Mouse (Mus musculus): ENCODE measurements around the gene Snrnp70. TPM values are rescaled to one million over a fixed set of nuclear protein-coding genes. Genes with fewer than 3 reads are reported as not detected.

The Snrnp70 gene
- polyA plus RNA-seq, 2 experiments = 28.8 to 203 TPM

GRCm38 (mm10) chr7:45395129-45395541, 407 bp downstream of the Snrnp70 start:
- peak overlapping the region; percentile 93 for H3K27ac ChIP-seq
- DNase-seq (ENCODE audit: low read depth in 3 of 3, low spot score in 3 of 3) = peak in 1 of 3 experiments; percentile 49

GRCm38 (mm10) chr7:45386077-45386476, 9.5 kb downstream of the Snrnp70 start:
- ATAC-seq (ENCODE audit: insufficient read depth) (no peak), DNase-seq (ENCODE audit: low read depth in 3 of 3, low spot score in 3 of 3) (no peak)
- no peaks in the 10 kb centered on the region for H3K9me3 ChIP-seq (ENCODE audit: control insufficient read depth, low read length)
- no peak overlapping the region for H3K4me3 ChIP-seq (ENCODE audit: insufficient read depth in 1 of 2, low read depth in 2 of 2, low read length in 2 of 2)
- no peaks in the 10 kb centered on the region for H3K27me3 ChIP-seq (ENCODE audit: control insufficient read depth, insufficient read depth, low read length)
- no peaks in the 10 kb centered on the region for H3K4me1 ChIP-seq (replicated peaks; ENCODE audit: control insufficient read depth in 2 of 2, insufficient read depth in 2 of 2, low read length in 1 of 2)
- no peak overlapping the region for H3K9ac ChIP-seq (replicated peaks)
- peaks cover 95% of the 10 kb centered on the region for H3K36me3 ChIP-seq (replicated peaks; ENCODE audit: control insufficient read depth, insufficient read depth, low read depth)
- H3K27ac ChIP-seq = no peak overlapping the region
- WGBS (ENCODE audit: insufficient replicate concordance) = 89% methylated on average over 3 of the region's 3 CpGs
- H3K4me2 ChIP-seq (ENCODE audit: low read depth) = no peak overlapping the region
- TF ChIP-seq CTCF (IDR thresholded peaks at IDR 0.05; ENCODE audit: low read depth) = peak; percentile 39
- no peak for TF ChIP-seq EP300 (IDR thresholded peaks at IDR 0.05; ENCODE audit: low read depth)

More at GRCm38 (mm10) chr7:45395129-45395541, 407 bp downstream of the Snrnp70 start:
- TF ChIP-seq CTCF (IDR thresholded peaks at IDR 0.05; ENCODE audit: low read depth) = no peak
- TF ChIP-seq EP300 (IDR thresholded peaks at IDR 0.05; ENCODE audit: low read depth) = no peak; the same call in 1 of the 2 replicates
- Histone ChIP-seq H3K9ac (replicated peaks) (peak overlapping the region; percentile 97), H3K4me1 (replicated peaks; ENCODE audit: control insufficient read depth in 2 of 2, insufficient read depth in 2 of 2, low read length in 1 of 2) (peaks cover 15 to 17% of the 10 kb centered on the region in 2 experiments), H3K27me3 (ENCODE audit: control insufficient read depth, insufficient read depth, low read length) (no peaks in the 10 kb centered on the region), H3K4me2 (ENCODE audit: low read depth) (peak overlapping the region; percentile 99), H3K36me3 (replicated peaks; ENCODE audit: control insufficient read depth, insufficient read depth, low read depth) (peaks cover 41% of the 10 kb centered on the region), H3K4me3 (ENCODE audit: insufficient read depth in 1 of 2, low read depth in 2 of 2, low read length in 2 of 2) (peak overlapping the region; percentile 92 to 96), H3K9me3 (ENCODE audit: control insufficient read depth, low read length) (no peaks in the 10 kb centered on the region)
- ATAC-seq (ENCODE audit: insufficient read depth) = peak; percentile 74
- WGBS (ENCODE audit: insufficient replicate concordance) = under 1% methylated on average over 19 of the region's 20 CpGs

GRCm38 (mm10) chr7:45376057-45376456, 19.5 kb downstream of the Snrnp70 start:
- Histone ChIP-seq H3K27me3 (ENCODE audit: control insufficient read depth, insufficient read depth, low read length) (no peaks in the 10 kb centered on the region), H3K36me3 (replicated peaks; ENCODE audit: control insufficient read depth, insufficient read depth, low read depth) (peaks cover 72% of the 10 kb centered on the region), H3K27ac (no peak overlapping the region), H3K9me3 (ENCODE audit: control insufficient read depth, low read length) (no peaks in the 10 kb centered on the region), H3K4me1 (replicated peaks; ENCODE audit: control insufficient read depth in 2 of 2, insufficient read depth in 2 of 2, low read length in 1 of 2) (no peaks in the 10 kb centered on the region), H3K4me3 (ENCODE audit: insufficient read depth in 1 of 2, low read depth in 2 of 2, low read length in 2 of 2) (no peak overlapping the region), H3K9ac (replicated peaks) (no peak overlapping the region), H3K4me2 (ENCODE audit: low read depth) (no peak overlapping the region)
- no peak for DNase-seq (ENCODE audit: low read depth in 3 of 3, low spot score in 3 of 3)
- no peak for ATAC-seq (ENCODE audit: insufficient read depth)
- WGBS (ENCODE audit: insufficient replicate concordance) = 67% methylated on average over 1 of the region's 1 CpGs
- TF ChIP-seq CTCF (IDR thresholded peaks at IDR 0.05; ENCODE audit: low read depth) (no peak), EP300 (IDR thresholded peaks at IDR 0.05; ENCODE audit: low read depth) (no peak)

DNA sequence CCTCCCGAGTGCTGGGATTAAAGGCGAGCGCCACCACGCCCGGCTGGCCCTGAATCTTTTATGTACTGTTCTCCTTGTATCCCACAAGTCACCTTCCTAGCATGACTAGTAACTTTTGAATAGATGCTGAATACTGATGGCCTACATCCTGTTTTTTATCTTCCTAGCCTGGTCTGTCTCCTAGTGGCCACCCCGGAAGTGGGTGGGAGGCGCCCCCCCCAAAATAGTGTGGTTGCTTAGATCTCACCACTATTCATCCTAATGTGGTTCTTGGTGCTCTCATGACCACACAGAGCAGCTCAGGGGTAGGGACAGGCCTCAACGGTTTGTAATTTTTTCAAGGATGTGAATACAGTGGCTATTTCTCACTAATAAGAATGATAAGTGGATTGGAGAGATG, 20.9 kb downstream of the Snrnp70 start:
- DNase-seq (ENCODE audit: low read depth in 3 of 3, low spot score in 3 of 3) (no peak), ATAC-seq (ENCODE audit: insufficient read depth) (no peak)
- 79% methylated on average over 8 of the region's 8 CpGs for WGBS (ENCODE audit: insufficient replicate concordance)

DNA sequence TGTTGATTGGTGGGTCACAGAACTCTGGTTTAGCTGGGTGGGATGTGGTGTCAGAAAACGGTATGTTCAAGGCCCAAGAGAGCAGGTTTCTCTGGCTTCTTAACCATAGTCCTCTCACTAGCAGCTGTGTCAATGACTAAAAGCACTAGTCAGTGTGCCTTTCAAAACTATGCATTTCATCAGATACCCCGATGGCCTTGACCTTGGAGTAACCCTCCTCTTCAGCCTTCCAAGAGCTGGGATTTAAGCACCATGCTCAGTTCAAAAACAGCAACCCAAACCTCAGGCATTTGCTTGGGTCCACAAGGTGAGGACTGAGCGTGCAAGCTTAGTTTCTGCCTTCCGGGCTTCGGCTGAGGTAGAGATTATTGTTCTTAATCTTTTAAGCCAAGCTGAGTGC, 23.2 kb downstream of the Snrnp70 start:
- Histone ChIP-seq H3K9ac (replicated peaks) (no peak overlapping the region), H3K4me3 (ENCODE audit: insufficient read depth in 1 of 2, low read depth in 2 of 2, low read length in 2 of 2) (no peak overlapping the region), H3K4me2 (ENCODE audit: low read depth) (no peak overlapping the region), H3K4me1 (replicated peaks; ENCODE audit: control insufficient read depth in 2 of 2, insufficient read depth in 2 of 2, low read length in 1 of 2) (peaks cover 5 to 6% of the 10 kb centered on the region in 2 experiments; a peak in 3 of 4 replicates), H3K36me3 (replicated peaks; ENCODE audit: control insufficient read depth, insufficient read depth, low read depth) (peaks cover 35% of the 10 kb centered on the region), H3K27ac (no peak overlapping the region), H3K27me3 (ENCODE audit: control insufficient read depth, insufficient read depth, low read length) (peaks cover 22% of the 10 kb centered on the region), H3K9me3 (ENCODE audit: control insufficient read depth, low read length) (no peaks in the 10 kb centered on the region)
- no peak for ATAC-seq (ENCODE audit: insufficient read depth)
- DNase-seq (ENCODE audit: low read depth in 3 of 3, low spot score in 3 of 3) = no peak
- TF ChIP-seq CTCF (IDR thresholded peaks at IDR 0.05; ENCODE audit: low read depth) (no peak), EP300 (IDR thresholded peaks at IDR 0.05; ENCODE audit: low read depth) (no peak)
- WGBS (ENCODE audit: insufficient replicate concordance) = 75% methylated on average over 5 of the region's 5 CpGs

More for the DNA sequence above, 20.9 kb downstream of the Snrnp70 start:
- Histone ChIP-seq H3K4me3 (ENCODE audit: insufficient read depth in 1 of 2, low read depth in 2 of 2, low read length in 2 of 2) (no peak overlapping the region), H3K9me3 (ENCODE audit: control insufficient read depth, low read length) (no peaks in the 10 kb centered on the region), H3K4me2 (ENCODE audit: low read depth) (no peak overlapping the region), H3K27me3 (ENCODE audit: control insufficient read depth, insufficient read depth, low read length) (peaks cover 8% of the 10 kb centered on the region), H3K36me3 (replicated peaks; ENCODE audit: control insufficient read depth, insufficient read depth, low read depth) (peaks cover 58% of the 10 kb centered on the region), H3K27ac (no peak overlapping the region), H3K4me1 (replicated peaks; ENCODE audit: control insufficient read depth in 2 of 2, insufficient read depth in 2 of 2, low read length in 1 of 2) (peaks cover 2 to 5% of the 10 kb centered on the region in 2 experiments; a peak in 2 of 4 replicates), H3K9ac (replicated peaks) (no peak overlapping the region)
- TF ChIP-seq EP300 (IDR thresholded peaks at IDR 0.05; ENCODE audit: low read depth) (no peak), CTCF (IDR thresholded peaks at IDR 0.05; ENCODE audit: low read depth) (no peak)

All from liver, embryonic 14.5 days (tissue).